Mouse (Mus musculus): ENCODE measurements around the gene Gpd1.

DNA sequence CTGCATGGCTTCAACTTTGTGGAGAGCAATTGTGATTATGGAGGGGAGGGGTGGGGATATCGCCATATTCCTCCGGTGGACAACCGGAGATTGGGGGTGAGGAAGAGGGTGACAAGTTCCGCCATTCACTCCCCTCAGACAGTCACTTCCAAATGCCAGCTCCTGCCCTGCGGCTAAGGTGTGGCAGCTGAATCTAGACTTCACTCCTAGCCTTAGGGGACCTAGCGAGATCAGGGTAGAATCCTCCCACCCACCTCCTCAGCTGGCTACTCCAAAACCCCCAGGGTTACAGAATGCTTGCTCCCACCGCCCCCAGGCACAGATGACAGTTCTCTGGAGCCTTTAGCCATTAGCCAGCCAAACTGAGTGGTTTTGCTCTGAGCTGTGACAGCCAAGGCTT, 38.3 kb upstream of the Gpd1 start:
- no peak for TF ChIP-seq CTCF (IDR thresholded peaks at IDR 0.05; ENCODE audit: borderline replicate concordance, insufficient read depth, low read depth, low read length)
- TF ChIP-seq POLR2A (IDR thresholded peaks at IDR 0.05; ENCODE audit: borderline replicate concordance, insufficient read depth, low read length): no peak
